Mouse (Mus musculus) CH12.LX (cell line): Measurements from ENCODE around the gene Mpz. TPM values are rescaled to one million over a fixed set of nuclear protein-coding genes. Genes with fewer than 3 reads are reported as not detected.

Source experiments
- DNase-seq: peaks from one replicate; pipeline ENCODE4 v3.0.0-alpha.2; 2013; ENCODE audit errors: extremely low read depth
- H3K27ac ChIP-seq: 2 replicates; pipeline ENCODE4 v1.5.1; 2012; ENCODE audit warnings: low read depth, mild to moderate bottlenecking, control low read depth, moderate library complexity; ENCODE audit not compliant: insufficient read depth
- H3K27me3 ChIP-seq: replicated peaks from 2 replicates; pipeline ENCODE3; 2012; ENCODE audit warnings: inconsistent platforms
- H3K36me3 ChIP-seq, 2 experiments: replicated peaks in 1 of 2; 2 replicates each; pipeline versions ENCODE3 to v1.6.1; 2012; ENCODE audit warnings: inconsistent platforms in 1 of 2, low read length in 1 of 2, mild to moderate bottlenecking in 1 of 2, mixed read lengths in 1 of 2, moderate library complexity in 1 of 2; ENCODE audit not compliant: control insufficient read depth in 1 of 2, insufficient read depth in 1 of 2
- H3K4me1 ChIP-seq, 2 experiments: 2 replicates each; pipeline ENCODE4 v1.6.1; 2012; ENCODE audit warnings: inconsistent platforms in 1 of 2, moderate library complexity in 1 of 2; ENCODE audit not compliant: insufficient read depth in 2 of 2, control insufficient read depth in 1 of 2
- H3K4me2 ChIP-seq: 2 replicates; pipeline ENCODE4 v1.6.1; 2012; ENCODE audit warnings: low read depth, mild to moderate bottlenecking, control low read depth; ENCODE audit not compliant: poor library complexity, insufficient read depth, severe bottlenecking
- H3K4me3 ChIP-seq, 3 experiments: fragments of 150-350 bp in 1 of 3; sonication (generic) in 1 of 3; replicated peaks in 1 of 3; 2 replicates each; pipeline versions ENCODE3 to v1.5.1; 2011 to 2012; ENCODE audit warnings: low read depth in 2 of 3, low read length in 2 of 3, mild to moderate bottlenecking in 2 of 3, moderate library complexity in 2 of 3, control low read depth in 1 of 3, improper control_type of control experiment in 1 of 3, inconsistent platforms in 1 of 3, mixed read lengths in 1 of 3; ENCODE audit not compliant: poor library complexity in 1 of 3
- H3K79me2 ChIP-seq: replicated peaks from 2 replicates; pipeline ENCODE4 v1.6.1; 2012; ENCODE audit warnings: mild to moderate bottlenecking, moderate library complexity; ENCODE audit not compliant: control insufficient read depth, poor library complexity, insufficient read depth, severe bottlenecking; ENCODE audit errors: extremely low read depth
- H3K9ac ChIP-seq: 2 replicates; pipeline ENCODE4 v1.6.1; 2012; ENCODE audit warnings: low read depth, mild to moderate bottlenecking, control low read depth, moderate library complexity; ENCODE audit not compliant: insufficient read depth
- H3K9me3 ChIP-seq: replicated peaks from 2 replicates; pipeline ENCODE3; 2012; ENCODE audit warnings: low read length, inconsistent platforms, mixed read lengths
- BHLHE40 ChIP-seq: IDR thresholded peaks from 2 replicates; pipeline ENCODE4 v1.6.1; 2011; ENCODE audit warnings: mild to moderate bottlenecking, low read depth, low read length, improper control_type of control experiment
- CHD1 ChIP-seq: IDR thresholded peaks from 2 replicates; pipeline ENCODE4 v1.6.1; 2012; ENCODE audit warnings: low read depth, low read length, improper control_type of control experiment, inconsistent platforms
- CHD2 ChIP-seq: IDR thresholded peaks from 2 replicates; pipeline ENCODE4 v1.6.1; 2011; ENCODE audit warnings: low read length, improper control_type of control experiment
- CTCF ChIP-seq, 2 experiments: IDR thresholded peaks in 1 of 2; conservative IDR thresholded peaks in 1 of 2; 2 replicates each; pipeline ENCODE4 v1.5.1; 2011 to 2012; ENCODE audit warnings: low read depth in 2 of 2, low read length in 2 of 2, improper control_type of control experiment in 1 of 2, inconsistent platforms in 1 of 2, mild to moderate bottlenecking in 1 of 2, moderate library complexity in 1 of 2
- E2F4 ChIP-seq: IDR thresholded peaks from 2 replicates; pipeline ENCODE4 v1.6.1; 2011; ENCODE audit warnings: low read depth, low read length, improper control_type of control experiment; ENCODE audit not compliant: insufficient replicate concordance
- ELF1 ChIP-seq: IDR thresholded peaks from 2 replicates; pipeline ENCODE4 v1.6.1; 2014; ENCODE audit warnings: low read depth, mild to moderate bottlenecking, inconsistent platforms, low read length, improper control_type of control experiment
- EP300 ChIP-seq: IDR thresholded peaks from 2 replicates; pipeline ENCODE4 v1.6.1; 2011; ENCODE audit warnings: low read length, improper control_type of control experiment
- ETS1 ChIP-seq: conservative IDR thresholded peaks from 2 replicates; pipeline ENCODE4 v1.6.1; 2012; ENCODE audit warnings: low read depth, mild to moderate bottlenecking, inconsistent platforms, low read length, improper control_type of control experiment, moderate library complexity
- GABPA ChIP-seq: IDR thresholded peaks from 2 replicates; pipeline ENCODE4 v1.6.1; 2012; ENCODE audit warnings: low read depth, low read length, improper control_type of control experiment, inconsistent platforms; ENCODE audit not compliant: insufficient replicate concordance
- HCFC1 ChIP-seq: IDR thresholded peaks from 2 replicates; pipeline ENCODE4 v1.6.1; 2012; ENCODE audit warnings: low read depth, mild to moderate bottlenecking, inconsistent platforms, low read length, improper control_type of control experiment
- IRF4 ChIP-seq: IDR thresholded peaks from 2 replicates; pipeline ENCODE4 v1.6.1; 2014; ENCODE audit warnings: low read depth, mild to moderate bottlenecking, inconsistent platforms, low read length, improper control_type of control experiment
- JUN ChIP-seq: IDR thresholded peaks from 2 replicates; pipeline ENCODE4 v1.6.1; 2011; ENCODE audit warnings: low read depth, mild to moderate bottlenecking, low read length, improper control_type of control experiment, moderate library complexity; ENCODE audit not compliant: insufficient read depth
- JUND ChIP-seq: conservative IDR thresholded peaks from 2 replicates; pipeline ENCODE4 v1.6.1; 2011; ENCODE audit warnings: low read depth, low read length, improper control_type of control experiment
- KAT2A ChIP-seq: IDR thresholded peaks from 2 replicates; pipeline ENCODE4 v1.6.1; 2012; ENCODE audit warnings: low read length, improper control_type of control experiment, inconsistent platforms; ENCODE audit not compliant: insufficient replicate concordance
- MAFK ChIP-seq: IDR thresholded peaks from 2 replicates; pipeline ENCODE4 v1.6.1; 2011; ENCODE audit warnings: low read length, improper control_type of control experiment; ENCODE audit not compliant: insufficient replicate concordance
- MAX ChIP-seq: IDR thresholded peaks from 2 replicates; pipeline ENCODE4 v1.6.1; 2011; ENCODE audit warnings: low read length, improper control_type of control experiment
- MAZ ChIP-seq: IDR thresholded peaks from 2 replicates; pipeline ENCODE4 v1.6.1; 2012; ENCODE audit warnings: low read depth, mild to moderate bottlenecking, inconsistent platforms, low read length, improper control_type of control experiment, moderate library complexity
- MEF2A ChIP-seq: IDR thresholded peaks from 2 replicates; pipeline ENCODE4 v1.6.1; 2014; ENCODE audit warnings: low read depth, mild to moderate bottlenecking, inconsistent platforms, low read length, improper control_type of control experiment, borderline replicate concordance
- MXI1 ChIP-seq: IDR thresholded peaks from 2 replicates; pipeline ENCODE4 v1.6.1; 2011; ENCODE audit warnings: mild to moderate bottlenecking, low read depth, low read length, improper control_type of control experiment
- MYC ChIP-seq: IDR thresholded peaks from 2 replicates; pipeline ENCODE4 v1.6.1; 2011; ENCODE audit warnings: low read depth, mild to moderate bottlenecking, improper control_type of control experiment, low read length
- NRF1 ChIP-seq: IDR thresholded peaks from 2 replicates; pipeline ENCODE4 v1.6.1; 2014; ENCODE audit warnings: low read depth, mild to moderate bottlenecking, inconsistent platforms, low read length, improper control_type of control experiment, moderate library complexity
- POLR2A ChIP-seq: IDR thresholded peaks from 2 replicates; pipeline ENCODE4 v1.6.1; 2011; ENCODE audit warnings: low read depth, mild to moderate bottlenecking, improper control_type of control experiment, low read length
- POLR2AphosphoS2 ChIP-seq: IDR thresholded peaks from 2 replicates; pipeline ENCODE4 v1.6.1; 2011; ENCODE audit warnings: low read depth, low read length, improper control_type of control experiment
- RAD21 ChIP-seq: IDR thresholded peaks from 2 replicates; pipeline ENCODE4 v1.6.1; 2011; ENCODE audit warnings: low read depth, mild to moderate bottlenecking, low read length, improper control_type of control experiment, moderate library complexity
- SIN3A ChIP-seq: IDR thresholded peaks from 2 replicates; pipeline ENCODE4 v1.6.1; 2012; ENCODE audit warnings: low read length, improper control_type of control experiment, inconsistent platforms
- SMC3 ChIP-seq: IDR thresholded peaks from 2 replicates; pipeline ENCODE4 v1.6.1; 2011; ENCODE audit warnings: low read depth, low read length, improper control_type of control experiment
- TBP ChIP-seq: conservative IDR thresholded peaks from 2 replicates; pipeline ENCODE4 v1.6.1; 2011; ENCODE audit warnings: low read depth, low read length, improper control_type of control experiment
- TCF12 ChIP-seq: IDR thresholded peaks from 2 replicates; pipeline ENCODE4 v1.6.1; 2014; ENCODE audit warnings: low read depth, mild to moderate bottlenecking, inconsistent platforms, low read length, improper control_type of control experiment
- UBTF ChIP-seq: IDR thresholded peaks from 2 replicates; pipeline ENCODE4 v1.6.1; 2012; ENCODE audit warnings: low read depth, mild to moderate bottlenecking, inconsistent platforms, low read length, improper control_type of control experiment, moderate library complexity
- ZC3H11A ChIP-seq: IDR thresholded peaks from 2 replicates; pipeline ENCODE4 v1.6.1; 2012; ENCODE audit warnings: low read depth, mild to moderate bottlenecking, inconsistent platforms, low read length, improper control_type of control experiment
- ZKSCAN1 ChIP-seq: IDR thresholded peaks from 2 replicates; pipeline ENCODE4 v1.6.1; 2012; ENCODE audit warnings: low read depth, inconsistent platforms, low read length, improper control_type of control experiment, borderline replicate concordance
- ZMIZ1 ChIP-seq: IDR thresholded peaks from 2 replicates; pipeline ENCODE4 v1.6.1; 2012; ENCODE audit warnings: low read depth, mild to moderate bottlenecking, inconsistent platforms, low read length, improper control_type of control experiment
- ZNF384 ChIP-seq: IDR thresholded peaks from 2 replicates; pipeline ENCODE4 v1.6.1; 2012; ENCODE audit warnings: low read depth, low read length, improper control_type of control experiment, inconsistent platforms
- dilution Hi-C: fragments of 300-500 bp; cut with MboI; formaldehyde crosslinking; loops from 2 replicates; pipeline ENCODE4 v1.14.3; 2020; ENCODE audit warnings: low sequenced_read_pairs; ENCODE audit not compliant: extremely low pct_unique_long_range_greater_than_20kb, extremely low pct_ligation_motif_present
- in situ Hi-C: fragments of 300-500 bp; cut with MboI; formaldehyde crosslinking; loops from 3 replicates; pipeline ENCODE4 v1.14.3; 2019; ENCODE audit warnings: low sequenced_read_pairs, low pct_ligation_motif_present, low pct_unique_long_range_greater_than_20kb, mixed read lengths
- polyA plus RNA-seq: library from polyadenylated mRNA; unstranded; fragments of >175 nt; gene quantifications from 2 replicates; pipeline ENCODE4 v1.2.1, GENCODE M21; 2012; ENCODE audit warnings: low read depth; ENCODE audit not compliant: insufficient read length
- total RNA-seq, 2 experiments: library from RNA; depleted of rRNA; stranded (reverse); fragments of 300-350 nt in 1 of 2; fragments of >200 nt in 1 of 2; gene quantifications; 2 replicates each; pipeline ENCODE4 v1.2.3; 2012 to 2014

The Mpz gene
- total and polyA plus RNA-seq, 3 experiments: 0.21 to 0.49 TPM; not detected in 1

GRCm38 (mm10) chr1:171111020-171111780 lies 39.3 kb upstream of the Mpz start:
- H3K79me2 ChIP-seq: no peaks in the 10 kb centered on the region
- peak overlapping the region; percentile 53 to 64 (median 59) for H3K4me3 ChIP-seq
- H3K27me3 ChIP-seq: no peaks in the 10 kb centered on the region
- H3K9ac ChIP-seq: peak overlapping the region; percentile 72
- in situ Hi-C loops (loop anchor here (5.0 kb wide), 2 partner anchors 111 to 214 kb away; partner anchors contain the start of gene Tomm40l), dilution Hi-C loops (no loop called here)
- no peaks in the 10 kb centered on the region for H3K9me3 ChIP-seq
- no peaks in the 10 kb centered on the region for H3K36me3 ChIP-seq
- H3K27ac ChIP-seq: no peak overlapping the region
- TF ChIP-seq E2F4: peak; percentile 16; the same call in 1 of the 2 replicates
- TF ChIP-seq CHD2: no peak
- TF ChIP-seq MAZ: peak; percentile 41; the same call in 1 of the 2 replicates
- TF ChIP-seq KAT2A: peak; percentile 78; the same call in 1 of the 2 replicates
- TF ChIP-seq ZMIZ1: no peak
- TF ChIP-seq IRF4: peak; percentile 37; the same call in 1 of the 2 replicates
- peak; percentile 65 to 91 for TF ChIP-seq CTCF (conservative IDR thresholded peaks at IDR 0.05 in 1 of 2, IDR thresholded peaks at IDR 0.05 in 1 of 2; ENCODE audit: low read depth in 2 of 2, low read length in 2 of 2)
- peak; percentile 85 for TF ChIP-seq MAX
- TF ChIP-seq SIN3A: peak; percentile 50; the same call in 1 of the 2 replicates
- TF ChIP-seq POLR2AphosphoS2: no peak
- peak; percentile 52; the same call in 1 of the 2 replicates for TF ChIP-seq MEF2A
- TF ChIP-seq GABPA: no peak
- TF ChIP-seq UBTF: no peak
- peak; percentile 50 for TF ChIP-seq HCFC1
- TF ChIP-seq MXI1: peak; percentile 81; the same call in 1 of the 2 replicates
- peak; percentile 80 for TF ChIP-seq RAD21
- no peak for TF ChIP-seq ETS1
- TF ChIP-seq TBP: peak; percentile 100
- 0 out of 2 replicates have a peak, but pooled peaks have one; percentile 39 for TF ChIP-seq MYC
- peak; percentile 28 for TF ChIP-seq ZC3H11A
- TF ChIP-seq JUN: no peak
- peak; percentile 82 for TF ChIP-seq SMC3
- peak; percentile 40; the same call in 1 of the 2 replicates for TF ChIP-seq TCF12
- TF ChIP-seq EP300: 0 out of 2 replicates have a peak, but pooled peaks have one; percentile 14
- peak; percentile 75; the same call in 1 of the 2 replicates for TF ChIP-seq BHLHE40
- peak; percentile 5; the same call in 1 of the 2 replicates for TF ChIP-seq JUND
- no peak for TF ChIP-seq POLR2A
- TF ChIP-seq ZKSCAN1: no peak
- TF ChIP-seq ZNF384: peak; percentile 56
- no peak for TF ChIP-seq CHD1
- peak; percentile 96 for TF ChIP-seq ELF1
- TF ChIP-seq NRF1: peak; percentile 65
- TF ChIP-seq MAFK: peak; percentile 96
- H3K4me2 ChIP-seq: peak overlapping the region; percentile 93
- peak; percentile 92 for DNase-seq
- peaks cover 6 to 17% of the 10 kb centered on the region in 2 experiments for H3K4me1 ChIP-seq
